Mouse (Mus musculus) G1E (cell line): Measurements from ENCODE around the gene Slain1.

Source experiments
- CTCF ChIP-seq: IDR thresholded peaks from 2 replicates; pipeline ENCODE4 v1.5.1; 2012; ENCODE audit warnings: low read depth, low read length, inconsistent platforms, mixed read lengths
- GATA1 ChIP-seq: IDR thresholded peaks from 2 replicates; pipeline ENCODE4 v1.6.1; 2012; ENCODE audit warnings: borderline replicate concordance, low read length, inconsistent platforms, mixed read lengths
- GATA2 ChIP-seq: IDR thresholded peaks from 2 replicates; pipeline ENCODE4 v1.6.1; 2012; ENCODE audit warnings: low read depth, low read length, inconsistent platforms, borderline replicate concordance
- POLR2AphosphoS5 ChIP-seq: IDR thresholded peaks from 2 replicates; pipeline ENCODE4 v1.6.1; 2012; ENCODE audit warnings: low read depth, low read length, inconsistent platforms; ENCODE audit not compliant: insufficient replicate concordance
- TAL1 ChIP-seq: conservative IDR thresholded peaks from 2 replicates; pipeline ENCODE4 v1.6.1; 2012; ENCODE audit warnings: low read depth, low read length, inconsistent platforms, mixed read lengths

GRCm38 (mm10) chr14:103686994-103687393, 37.0 kb downstream of the Slain1 start:
- TF ChIP-seq CTCF = no peak
- no peak for TF ChIP-seq POLR2AphosphoS5
- TF ChIP-seq TAL1 = no peak
- TF ChIP-seq GATA1 = no peak
- no peak for TF ChIP-seq GATA2
